Mouse (Mus musculus) CH12.LX (cell line): Measurements from ENCODE around the gene Ncam2. TPM values are rescaled to one million over a fixed set of nuclear protein-coding genes. Genes with fewer than 3 reads are reported as not detected.
"Not testable (repeated sequence)": the region's sequence is repeated elsewhere in the genome, so short reads cannot be mapped to it uniquely, and the experiment has no call there.

Experiments used
- DNase-seq: peaks from one replicate; pipeline ENCODE4 v3.0.0-alpha.2; 2013; ENCODE audit errors: extremely low read depth
- H3K27ac ChIP-seq: 2 replicates; pipeline ENCODE4 v1.5.1; 2012; ENCODE audit warnings: low read depth, mild to moderate bottlenecking, control low read depth, moderate library complexity; ENCODE audit not compliant: insufficient read depth
- H3K27me3 ChIP-seq: replicated peaks from 2 replicates; pipeline ENCODE3; 2012; ENCODE audit warnings: inconsistent platforms
- H3K36me3 ChIP-seq, 2 experiments: replicated peaks in 1 of 2; 2 replicates each; pipeline versions ENCODE3 to v1.6.1; 2012; ENCODE audit warnings: inconsistent platforms in 1 of 2, low read length in 1 of 2, mild to moderate bottlenecking in 1 of 2, mixed read lengths in 1 of 2, moderate library complexity in 1 of 2; ENCODE audit not compliant: control insufficient read depth in 1 of 2, insufficient read depth in 1 of 2
- H3K4me1 ChIP-seq, 2 experiments: 2 replicates each; pipeline ENCODE4 v1.6.1; 2012; ENCODE audit warnings: inconsistent platforms in 1 of 2, moderate library complexity in 1 of 2; ENCODE audit not compliant: insufficient read depth in 2 of 2, control insufficient read depth in 1 of 2
- H3K4me2 ChIP-seq: 2 replicates; pipeline ENCODE4 v1.6.1; 2012; ENCODE audit warnings: low read depth, mild to moderate bottlenecking, control low read depth; ENCODE audit not compliant: poor library complexity, insufficient read depth, severe bottlenecking
- H3K4me3 ChIP-seq, 3 experiments: fragments of 150-350 bp in 1 of 3; sonication (generic) in 1 of 3; replicated peaks in 1 of 3; 2 replicates each; pipeline versions ENCODE3 to v1.5.1; 2011 to 2012; ENCODE audit warnings: low read depth in 2 of 3, low read length in 2 of 3, mild to moderate bottlenecking in 2 of 3, moderate library complexity in 2 of 3, control low read depth in 1 of 3, improper control_type of control experiment in 1 of 3, inconsistent platforms in 1 of 3, mixed read lengths in 1 of 3; ENCODE audit not compliant: poor library complexity in 1 of 3
- H3K79me2 ChIP-seq: replicated peaks from 2 replicates; pipeline ENCODE4 v1.6.1; 2012; ENCODE audit warnings: mild to moderate bottlenecking, moderate library complexity; ENCODE audit not compliant: control insufficient read depth, poor library complexity, insufficient read depth, severe bottlenecking; ENCODE audit errors: extremely low read depth
- H3K9ac ChIP-seq: 2 replicates; pipeline ENCODE4 v1.6.1; 2012; ENCODE audit warnings: low read depth, mild to moderate bottlenecking, control low read depth, moderate library complexity; ENCODE audit not compliant: insufficient read depth
- H3K9me3 ChIP-seq: replicated peaks from 2 replicates; pipeline ENCODE3; 2012; ENCODE audit warnings: low read length, inconsistent platforms, mixed read lengths
- BHLHE40 ChIP-seq: IDR thresholded peaks from 2 replicates; pipeline ENCODE4 v1.6.1; 2011; ENCODE audit warnings: mild to moderate bottlenecking, low read depth, low read length, improper control_type of control experiment
- ETS1 ChIP-seq: conservative IDR thresholded peaks from 2 replicates; pipeline ENCODE4 v1.6.1; 2012; ENCODE audit warnings: low read depth, mild to moderate bottlenecking, inconsistent platforms, low read length, improper control_type of control experiment, moderate library complexity
- GABPA ChIP-seq: IDR thresholded peaks from 2 replicates; pipeline ENCODE4 v1.6.1; 2012; ENCODE audit warnings: low read depth, low read length, improper control_type of control experiment, inconsistent platforms; ENCODE audit not compliant: insufficient replicate concordance
- HCFC1 ChIP-seq: IDR thresholded peaks from 2 replicates; pipeline ENCODE4 v1.6.1; 2012; ENCODE audit warnings: low read depth, mild to moderate bottlenecking, inconsistent platforms, low read length, improper control_type of control experiment
- IRF4 ChIP-seq: IDR thresholded peaks from 2 replicates; pipeline ENCODE4 v1.6.1; 2014; ENCODE audit warnings: low read depth, mild to moderate bottlenecking, inconsistent platforms, low read length, improper control_type of control experiment
- JUN ChIP-seq: IDR thresholded peaks from 2 replicates; pipeline ENCODE4 v1.6.1; 2011; ENCODE audit warnings: low read depth, mild to moderate bottlenecking, low read length, improper control_type of control experiment, moderate library complexity; ENCODE audit not compliant: insufficient read depth
- JUND ChIP-seq: conservative IDR thresholded peaks from 2 replicates; pipeline ENCODE4 v1.6.1; 2011; ENCODE audit warnings: low read depth, low read length, improper control_type of control experiment
- KAT2A ChIP-seq: IDR thresholded peaks from 2 replicates; pipeline ENCODE4 v1.6.1; 2012; ENCODE audit warnings: low read length, improper control_type of control experiment, inconsistent platforms; ENCODE audit not compliant: insufficient replicate concordance
- MAX ChIP-seq: IDR thresholded peaks from 2 replicates; pipeline ENCODE4 v1.6.1; 2011; ENCODE audit warnings: low read length, improper control_type of control experiment
- MAZ ChIP-seq: IDR thresholded peaks from 2 replicates; pipeline ENCODE4 v1.6.1; 2012; ENCODE audit warnings: low read depth, mild to moderate bottlenecking, inconsistent platforms, low read length, improper control_type of control experiment, moderate library complexity
- MEF2A ChIP-seq: IDR thresholded peaks from 2 replicates; pipeline ENCODE4 v1.6.1; 2014; ENCODE audit warnings: low read depth, mild to moderate bottlenecking, inconsistent platforms, low read length, improper control_type of control experiment, borderline replicate concordance
- MXI1 ChIP-seq: IDR thresholded peaks from 2 replicates; pipeline ENCODE4 v1.6.1; 2011; ENCODE audit warnings: mild to moderate bottlenecking, low read depth, low read length, improper control_type of control experiment
- MYC ChIP-seq: IDR thresholded peaks from 2 replicates; pipeline ENCODE4 v1.6.1; 2011; ENCODE audit warnings: low read depth, mild to moderate bottlenecking, improper control_type of control experiment, low read length
- NELFE ChIP-seq: IDR thresholded peaks from 2 replicates; pipeline ENCODE4 v1.6.1; 2011; ENCODE audit warnings: low read depth, low read length, improper control_type of control experiment
- NRF1 ChIP-seq: IDR thresholded peaks from 2 replicates; pipeline ENCODE4 v1.6.1; 2014; ENCODE audit warnings: low read depth, mild to moderate bottlenecking, inconsistent platforms, low read length, improper control_type of control experiment, moderate library complexity
- PAX5 ChIP-seq: IDR thresholded peaks from 2 replicates; pipeline ENCODE4 v1.6.1; 2012; ENCODE audit warnings: low read length, inconsistent platforms, mixed read lengths
- POLR2A ChIP-seq: IDR thresholded peaks from 2 replicates; pipeline ENCODE4 v1.6.1; 2011; ENCODE audit warnings: low read depth, mild to moderate bottlenecking, improper control_type of control experiment, low read length
- POLR2AphosphoS2 ChIP-seq: IDR thresholded peaks from 2 replicates; pipeline ENCODE4 v1.6.1; 2011; ENCODE audit warnings: low read depth, low read length, improper control_type of control experiment
- RAD21 ChIP-seq: IDR thresholded peaks from 2 replicates; pipeline ENCODE4 v1.6.1; 2011; ENCODE audit warnings: low read depth, mild to moderate bottlenecking, low read length, improper control_type of control experiment, moderate library complexity
- SIN3A ChIP-seq: IDR thresholded peaks from 2 replicates; pipeline ENCODE4 v1.6.1; 2012; ENCODE audit warnings: low read length, improper control_type of control experiment, inconsistent platforms
- TCF12 ChIP-seq: IDR thresholded peaks from 2 replicates; pipeline ENCODE4 v1.6.1; 2014; ENCODE audit warnings: low read depth, mild to moderate bottlenecking, inconsistent platforms, low read length, improper control_type of control experiment
- USF1 ChIP-seq: IDR thresholded peaks from 2 replicates; pipeline ENCODE4 v1.6.1; 2014; ENCODE audit warnings: low read depth, mild to moderate bottlenecking, inconsistent platforms, low read length, improper control_type of control experiment
- ZC3H11A ChIP-seq: IDR thresholded peaks from 2 replicates; pipeline ENCODE4 v1.6.1; 2012; ENCODE audit warnings: low read depth, mild to moderate bottlenecking, inconsistent platforms, low read length, improper control_type of control experiment
- ZKSCAN1 ChIP-seq: IDR thresholded peaks from 2 replicates; pipeline ENCODE4 v1.6.1; 2012; ENCODE audit warnings: low read depth, inconsistent platforms, low read length, improper control_type of control experiment, borderline replicate concordance
- ZNF384 ChIP-seq: IDR thresholded peaks from 2 replicates; pipeline ENCODE4 v1.6.1; 2012; ENCODE audit warnings: low read depth, low read length, improper control_type of control experiment, inconsistent platforms
- dilution Hi-C: fragments of 300-500 bp; cut with MboI; formaldehyde crosslinking; loops from 2 replicates; pipeline ENCODE4 v1.14.3; 2020; ENCODE audit warnings: low sequenced_read_pairs; ENCODE audit not compliant: extremely low pct_unique_long_range_greater_than_20kb, extremely low pct_ligation_motif_present
- in situ Hi-C: fragments of 300-500 bp; cut with MboI; formaldehyde crosslinking; loops from 3 replicates; pipeline ENCODE4 v1.14.3; 2019; ENCODE audit warnings: low sequenced_read_pairs, low pct_ligation_motif_present, low pct_unique_long_range_greater_than_20kb, mixed read lengths
- polyA plus RNA-seq: library from polyadenylated mRNA; unstranded; fragments of >175 nt; gene quantifications from 2 replicates; pipeline ENCODE4 v1.2.1, GENCODE M21; 2012; ENCODE audit warnings: low read depth; ENCODE audit not compliant: insufficient read length
- total RNA-seq, 2 experiments: library from RNA; depleted of rRNA; stranded (reverse); fragments of 300-350 nt in 1 of 2; fragments of >200 nt in 1 of 2; gene quantifications; 2 replicates each; pipeline ENCODE4 v1.2.3; 2012 to 2014

Ncam2 gene
- total and polyA plus RNA-seq, 3 experiments, result not detected

DNA sequence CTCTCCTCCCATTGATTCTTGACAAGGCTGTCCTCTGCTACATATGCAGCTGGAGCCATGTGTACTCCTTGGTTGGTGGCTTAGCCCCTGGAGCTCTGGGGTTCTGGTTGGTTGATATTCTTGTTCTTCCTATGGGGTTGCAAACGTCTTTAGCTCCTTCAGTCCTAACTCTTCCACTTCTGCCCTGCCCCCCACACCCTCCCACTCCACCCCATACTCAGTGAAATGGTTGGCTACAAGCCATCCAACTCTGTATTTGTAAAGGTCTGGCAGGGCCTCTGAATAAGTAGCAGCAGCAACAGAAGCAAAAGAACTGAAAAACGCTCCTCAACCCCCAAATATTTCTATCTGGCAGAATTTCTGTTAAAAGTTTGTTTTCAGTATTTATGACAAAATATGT is 252.5 kb downstream of the Ncam2 start:
- Histone ChIP-seq H3K4me3 (no peak overlapping the region), H3K27ac (no peak overlapping the region), H3K4me1 (no peaks in the 10 kb centered on the region), H3K9ac (no peak overlapping the region), H3K27me3 (no peaks in the 10 kb centered on the region), H3K36me3 (no peaks in the 10 kb centered on the region), H3K4me2 (no peak overlapping the region), H3K9me3 (peaks cover 42% of the 10 kb centered on the region), H3K79me2 (no peaks in the 10 kb centered on the region)
- TF ChIP-seq PAX5, result no peak
- no peak for TF ChIP-seq MXI1
- no peak for TF ChIP-seq BHLHE40
- TF ChIP-seq TCF12, result no peak
- TF ChIP-seq ZNF384, result no peak
- TF ChIP-seq JUN, result no peak
- no peak for TF ChIP-seq GABPA
- TF ChIP-seq MAX, result no peak
- TF ChIP-seq POLR2AphosphoS2, result no peak
- TF ChIP-seq SIN3A, result no peak
- TF ChIP-seq ETS1, result no peak
- no peak for TF ChIP-seq NRF1
- TF ChIP-seq MAZ, result no peak
- TF ChIP-seq RAD21, result no peak
- TF ChIP-seq ZC3H11A, result no peak
- TF ChIP-seq MYC, result no peak
- no peak for TF ChIP-seq NELFE
- no peak for TF ChIP-seq KAT2A
- TF ChIP-seq ZKSCAN1, result no peak
- TF ChIP-seq POLR2A, result no peak
- in situ Hi-C loops (no loop called here), dilution Hi-C loops (no loop called here)
- no peak for DNase-seq

DNA sequence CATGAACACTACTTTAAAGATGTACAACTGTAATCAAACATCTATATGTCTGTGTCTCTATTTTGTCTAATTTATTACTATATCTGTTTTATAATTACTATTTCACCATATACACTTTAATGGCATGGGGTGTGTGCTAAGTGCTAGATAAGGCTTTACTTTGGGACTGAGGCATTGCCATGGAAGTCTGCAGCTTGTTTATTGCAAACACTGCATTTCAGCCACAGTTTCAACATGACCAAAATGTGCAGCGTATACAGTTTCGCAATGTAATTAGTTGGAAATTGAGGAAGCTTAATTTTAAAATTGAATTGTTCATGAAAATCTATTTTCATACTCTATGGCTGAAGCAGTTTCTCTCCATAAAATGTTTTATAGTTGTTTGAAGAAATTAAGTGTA is 254.0 kb downstream of the Ncam2 start:
- Histone ChIP-seq H3K27me3 (no peaks in the 10 kb centered on the region), H3K9me3 (peaks cover 52% of the 10 kb centered on the region), H3K27ac (no peak overlapping the region), H3K79me2 (no peaks in the 10 kb centered on the region), H3K9ac (no peak overlapping the region), H3K4me2 (no peak overlapping the region), H3K4me1 (no peaks in the 10 kb centered on the region), H3K4me3 (no peak overlapping the region), H3K36me3 (no peaks in the 10 kb centered on the region)
- no peak for TF ChIP-seq BHLHE40
- TF ChIP-seq ETS1, result no peak
- no peak for TF ChIP-seq JUND
- no peak for TF ChIP-seq POLR2AphosphoS2
- TF ChIP-seq USF1, result no peak
- no peak for TF ChIP-seq MXI1
- no peak for TF ChIP-seq HCFC1
- no peak for TF ChIP-seq MEF2A
- TF ChIP-seq IRF4, result no peak
- DNase-seq, result no peak
- dilution Hi-C loops (no loop called here), in situ Hi-C loops (no loop called here)

DNA sequence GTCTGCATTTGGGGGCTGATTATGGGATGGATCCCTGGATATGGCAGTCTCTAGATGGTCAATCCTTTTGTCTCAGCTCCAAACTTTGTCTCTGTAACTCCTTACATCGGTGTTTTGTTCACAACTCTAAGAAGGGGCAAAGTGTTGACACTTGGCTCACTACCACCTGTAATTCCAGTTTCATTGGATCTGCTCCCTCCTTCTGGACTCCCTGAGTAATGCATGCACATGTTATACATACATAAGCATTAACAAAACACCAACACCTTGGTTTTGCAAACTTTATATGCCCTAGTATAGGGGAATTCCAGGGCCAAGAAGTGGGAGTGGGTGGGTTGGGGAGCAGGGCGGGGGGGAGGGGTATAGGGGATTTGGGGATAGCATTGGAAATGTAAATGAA is 262.2 kb downstream of the Ncam2 start:
- dilution Hi-C loops, DNase-seq: not testable (repeated sequence)

More for the DNA sequence above, 262.2 kb downstream of the Ncam2 start:
- H3K4me2 ChIP-seq, H3K79me2 ChIP-seq, H3K9ac ChIP-seq, H3K36me3 ChIP-seq, H3K4me3 ChIP-seq, H3K4me1 ChIP-seq, in situ Hi-C loops, H3K27me3 ChIP-seq, H3K27ac ChIP-seq: not testable (repeated sequence)
- H3K9me3 ChIP-seq, result peaks cover 25% of the 10 kb centered on the region
